Mouse (Mus musculus): ENCODE results near the gene Mfge8. TPM values are rescaled to one million over a fixed set of nuclear protein-coding genes. Genes with fewer than 3 reads are reported as not detected.

The Mfge8 gene
- polyA plus RNA-seq (2016; fragmentation: Nextera tagmentation; extraction: Ambion mirVana), result 54.4 and 59.7 TPM in 2 replicates

DNA sequence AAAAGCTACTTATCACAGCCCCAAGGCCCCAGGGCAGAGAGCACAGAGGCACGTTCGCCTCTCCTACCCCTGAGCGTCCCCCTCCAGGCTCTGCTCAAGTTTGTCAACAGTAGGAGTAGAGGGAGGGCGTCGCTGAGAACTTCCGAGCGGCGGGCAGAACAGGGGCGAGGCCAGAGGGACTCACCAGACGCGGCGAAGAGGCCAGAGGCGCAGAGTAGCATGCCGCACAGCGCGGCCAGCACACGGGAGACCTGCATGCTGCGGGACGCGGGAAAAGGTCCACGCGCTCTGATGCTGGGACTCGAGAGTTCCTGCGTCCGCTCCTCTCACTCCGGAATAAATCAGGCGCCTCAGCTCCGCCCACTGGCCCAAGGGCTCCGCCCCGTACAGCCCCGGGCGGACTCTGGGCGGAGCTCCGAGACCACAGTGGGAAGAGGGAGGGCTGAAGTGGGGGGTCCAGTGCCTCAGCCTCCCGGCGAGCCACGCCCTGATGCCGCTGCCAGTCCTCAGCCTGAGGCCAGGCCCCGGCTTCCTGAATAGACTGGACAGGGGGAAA lies at the start of gene Mfge8:
Gene Mfge8, minus strand, starts transcription at position 350 of the 556 bp plus-strand sequence.
- Histone ChIP-seq H3K27me3 (no peaks in the 10 kb centered on the region), H3K9ac (peak within 1 kb of the TSS; percentile 59), H3K9me3 (no peaks in the 10 kb centered on the region), H3K4me1 (peaks cover 30% of the 10 kb centered on the region), H3K36me3 (replicated peaks) (0 out of 2 replicates have a peak, but pooled peaks cover 3% of the 10 kb centered on the region), H3K4me3 (replicated peaks) (peak within 1 kb of the TSS; percentile 61), H3K27ac (no peak within 1 kb of the TSS), H3K4me2 (peak within 1 kb of the TSS; percentile 89)
- peak; percentile 95 for ATAC-seq (ENCODE audit: low FRiP score)
- under 1% methylated on average over 39 of the region's 39 CpGs for WGBS

DNA sequence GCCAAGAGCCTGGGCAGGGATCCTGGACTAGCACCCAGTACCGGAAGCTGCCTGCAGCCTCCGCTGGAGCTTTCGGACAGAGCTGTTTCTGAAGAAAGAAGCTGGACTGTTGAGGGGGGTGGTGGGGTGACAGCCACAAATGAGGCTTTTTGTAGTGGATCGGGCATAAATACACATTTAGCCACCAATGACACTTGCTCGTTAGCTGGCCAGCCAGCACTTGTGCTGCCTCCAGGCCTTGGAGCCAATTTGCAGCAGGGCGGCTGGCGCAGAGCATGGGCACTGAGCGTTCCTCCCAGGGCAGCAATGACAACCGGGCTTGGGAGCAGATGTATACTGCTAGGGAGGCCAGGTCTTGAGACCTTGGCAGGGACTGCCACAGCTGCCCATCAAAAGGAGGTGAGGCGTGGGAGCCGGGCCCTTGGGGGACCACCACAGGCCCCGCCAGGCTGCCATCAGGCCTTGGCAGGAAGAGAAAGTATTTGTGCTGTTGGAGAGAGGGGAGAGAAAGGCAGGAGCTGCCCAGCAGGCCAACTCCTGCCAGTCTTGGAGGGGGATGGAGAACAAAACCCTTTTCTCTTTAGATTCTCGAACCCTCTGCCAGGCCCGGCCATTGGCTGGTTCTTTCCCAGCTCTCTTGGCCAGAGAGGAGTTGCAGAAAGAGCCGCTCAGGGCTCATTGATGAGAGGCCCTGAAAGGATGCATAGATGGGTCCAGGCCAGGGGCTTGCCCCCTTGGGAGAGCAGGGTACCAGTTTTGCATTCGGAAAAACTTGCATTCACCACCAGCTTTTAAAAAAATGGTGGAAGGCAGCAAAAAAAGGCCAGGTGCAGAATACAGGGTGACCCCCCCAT lies 45.9 kb upstream of the Mfge8 start:
- Histone ChIP-seq H3K27ac (no peak overlapping the region), H3K9me3 (no peaks in the 10 kb centered on the region), H3K9ac (no peak overlapping the region), H3K4me2 (no peak overlapping the region), H3K36me3 (replicated peaks) (no peaks in the 10 kb centered on the region), H3K4me3 (replicated peaks) (no peak overlapping the region), H3K27me3 (no peaks in the 10 kb centered on the region), H3K4me1 (peaks cover 18% of the 10 kb centered on the region)
- ATAC-seq (ENCODE audit: low FRiP score), result peak; percentile 55; the same call in 1 of the 2 replicates
- WGBS, result 65% methylated on average over 16 of the region's 16 CpGs

DNA sequence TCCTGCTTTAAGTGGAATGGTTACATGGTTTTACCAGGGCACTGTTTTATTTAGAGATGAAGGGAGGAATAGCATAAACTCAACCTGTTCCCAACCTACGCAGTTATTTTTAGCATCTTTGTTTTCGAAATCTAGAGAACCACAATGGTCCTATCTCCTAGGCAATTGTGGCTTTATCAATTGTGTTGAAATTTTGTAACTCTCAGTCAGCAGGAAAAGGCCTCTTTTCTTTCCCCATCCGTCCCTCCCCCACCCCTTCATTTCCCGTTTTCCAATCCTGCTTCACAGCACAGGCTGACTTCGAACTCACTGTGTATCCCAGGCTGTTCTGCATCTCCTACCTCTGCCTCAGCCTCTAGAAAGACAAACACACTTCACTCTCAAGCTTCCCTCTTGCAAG lies 45.1 kb upstream of the Mfge8 start:
- H3K4me3 ChIP-seq (replicated peaks), result no peak overlapping the region
- WGBS, result 73% methylated on average over 5 of the region's 5 CpGs
- H3K9me3 ChIP-seq, result no peaks in the 10 kb centered on the region
- H3K27ac ChIP-seq, result no peak overlapping the region
- no peak overlapping the region for H3K9ac ChIP-seq
- no peak overlapping the region for H3K4me2 ChIP-seq
- no peak for ATAC-seq (ENCODE audit: low FRiP score)
- no peaks in the 10 kb centered on the region for H3K27me3 ChIP-seq
- no peaks in the 10 kb centered on the region for H3K36me3 ChIP-seq (replicated peaks)
- H3K4me1 ChIP-seq, result peaks cover 26% of the 10 kb centered on the region

DNA sequence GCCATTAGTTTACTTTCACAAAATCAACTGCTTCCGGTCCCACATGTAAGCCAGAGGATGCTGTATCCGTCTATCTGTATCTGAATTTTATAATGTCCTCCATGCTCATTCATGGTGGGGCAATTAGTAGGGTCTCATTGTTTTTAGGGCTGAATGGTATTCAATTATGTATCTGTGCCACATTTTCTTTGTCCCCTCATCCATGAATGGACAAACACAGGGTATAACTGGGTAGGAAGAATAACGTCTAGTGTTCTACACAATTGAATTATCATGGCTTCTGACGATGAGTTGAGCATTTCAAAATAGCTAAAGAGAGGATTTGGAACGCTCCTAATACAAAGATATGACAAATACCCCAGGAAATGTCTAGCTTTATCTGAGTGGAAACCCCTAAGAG lies 42.6 kb upstream of the Mfge8 start:
- peaks cover 26% of the 10 kb centered on the region for H3K4me1 ChIP-seq
- ATAC-seq (ENCODE audit: low FRiP score), result no peak
- H3K9ac ChIP-seq, result no peak overlapping the region
- H3K4me2 ChIP-seq, result no peak overlapping the region
- H3K9me3 ChIP-seq, result no peaks in the 10 kb centered on the region
- H3K4me3 ChIP-seq (replicated peaks), result no peak overlapping the region
- 54% methylated on average over 5 of the region's 5 CpGs for WGBS
- no peaks in the 10 kb centered on the region for H3K27me3 ChIP-seq
- no peaks in the 10 kb centered on the region for H3K36me3 ChIP-seq (replicated peaks)
- no peak overlapping the region for H3K27ac ChIP-seq

DNA sequence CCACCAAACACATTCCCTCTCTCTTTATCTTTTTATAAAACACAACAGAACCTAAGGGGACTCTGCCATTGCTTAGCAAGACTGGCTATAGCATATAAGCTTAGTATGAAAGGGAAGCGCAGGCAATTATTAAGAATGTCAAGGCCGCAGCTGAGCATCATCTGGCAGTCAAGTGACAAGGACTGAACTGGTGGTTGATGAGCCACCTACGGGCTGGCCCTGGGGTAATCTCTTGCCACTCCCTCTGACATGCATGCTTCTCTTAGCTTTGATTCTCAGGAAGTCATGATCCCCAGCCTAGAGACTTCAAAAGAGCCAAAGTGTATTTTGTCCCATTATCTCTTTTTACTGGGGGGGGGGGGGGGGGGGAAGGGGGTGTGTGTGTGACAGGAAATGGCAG lies 41.7 kb upstream of the Mfge8 start:
- no peaks in the 10 kb centered on the region for H3K27me3 ChIP-seq
- H3K4me2 ChIP-seq, result no peak overlapping the region
- WGBS, result 34% methylated on average over 3 of the region's 3 CpGs
- ATAC-seq (ENCODE audit: low FRiP score), result no peak
- H3K36me3 ChIP-seq (replicated peaks), result no peaks in the 10 kb centered on the region
- H3K4me3 ChIP-seq (replicated peaks), result no peak overlapping the region
- H3K9me3 ChIP-seq, result no peaks in the 10 kb centered on the region
- no peak overlapping the region for H3K9ac ChIP-seq
- H3K4me1 ChIP-seq, result peaks cover 26% of the 10 kb centered on the region
- H3K27ac ChIP-seq, result no peak overlapping the region

DNA sequence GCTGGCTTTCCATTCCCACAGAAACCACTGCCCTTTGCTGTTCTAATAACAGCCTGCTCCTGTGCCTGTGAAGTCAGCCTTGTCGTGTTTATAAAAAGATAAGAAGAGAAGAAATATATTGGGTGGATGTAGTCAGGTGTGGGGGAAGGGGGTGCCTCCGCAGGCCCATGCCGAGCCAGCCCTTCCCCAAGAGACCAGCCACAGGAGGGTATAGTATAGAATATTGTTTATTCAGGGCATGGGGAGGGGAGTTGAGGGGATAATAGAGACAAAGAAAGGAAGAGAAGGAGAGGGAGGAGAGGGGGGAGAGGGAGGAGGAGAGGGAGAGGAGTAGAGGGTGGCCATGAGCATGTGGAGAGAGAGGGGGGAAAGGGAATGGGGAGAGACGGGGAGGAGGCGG lies 40.4 kb upstream of the Mfge8 start:
- no peak overlapping the region for H3K4me3 ChIP-seq (replicated peaks)
- 29% methylated on average over 3 of the region's 5 CpGs for WGBS
- no peak overlapping the region for H3K9ac ChIP-seq
- H3K36me3 ChIP-seq (replicated peaks), result no peaks in the 10 kb centered on the region
- H3K9me3 ChIP-seq, result no peaks in the 10 kb centered on the region
- no peak overlapping the region for H3K4me2 ChIP-seq
- no peak overlapping the region for H3K27ac ChIP-seq
- ATAC-seq (ENCODE audit: low FRiP score), result no peak
- peaks cover 21% of the 10 kb centered on the region for H3K4me1 ChIP-seq
- no peaks in the 10 kb centered on the region for H3K27me3 ChIP-seq

DNA sequence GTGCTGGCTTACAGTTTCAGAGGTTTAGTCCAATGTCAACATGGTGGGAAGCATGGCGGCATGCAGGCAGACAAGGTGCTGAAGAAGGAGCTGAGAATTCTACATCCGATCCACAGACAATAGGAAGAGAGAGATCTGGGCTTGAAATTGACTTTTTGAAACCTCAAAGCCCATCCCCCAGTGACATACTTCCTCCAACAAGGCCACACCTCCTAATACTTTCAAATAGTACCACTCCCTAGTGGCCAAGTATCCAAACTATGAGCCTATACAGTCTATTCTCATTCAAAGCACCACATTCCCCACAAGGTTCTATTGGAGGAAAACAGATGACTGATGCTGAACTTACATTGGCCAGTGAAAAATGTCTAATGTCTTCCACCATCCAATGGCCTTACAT lies 38.7 kb upstream of the Mfge8 start:
- Histone ChIP-seq H3K4me3 (replicated peaks) (no peak overlapping the region), H3K27me3 (no peaks in the 10 kb centered on the region), H3K4me1 (peaks cover 21% of the 10 kb centered on the region), H3K9ac (no peak overlapping the region), H3K36me3 (replicated peaks) (no peaks in the 10 kb centered on the region), H3K4me2 (no peak overlapping the region), H3K27ac (no peak overlapping the region), H3K9me3 (no peaks in the 10 kb centered on the region)
- WGBS, result 89% methylated on average over 2 of the region's 2 CpGs
- no peak for ATAC-seq (ENCODE audit: low FRiP score)

DNA sequence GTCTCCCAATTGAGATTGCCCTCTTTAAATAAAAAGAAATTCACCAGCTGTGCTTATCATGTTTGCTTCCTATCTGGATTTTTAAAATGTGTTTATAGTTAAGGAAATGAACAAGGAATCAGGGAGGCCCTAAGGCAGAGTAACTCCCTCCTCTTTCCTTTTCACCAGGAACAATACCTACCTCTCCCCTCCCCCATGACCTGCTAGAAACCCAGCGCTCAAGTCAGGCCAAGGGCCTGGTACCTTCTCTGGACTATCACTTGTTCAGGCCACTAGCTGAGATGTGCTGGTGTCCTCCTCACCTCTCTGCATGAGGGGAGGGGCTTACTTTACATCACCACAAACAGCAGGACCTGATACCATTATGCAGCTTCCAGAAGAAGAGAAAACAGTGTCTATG lies 34.6 kb upstream of the Mfge8 start:
- 45% methylated on average over 1 of the region's 1 CpGs for WGBS
- Histone ChIP-seq H3K36me3 (replicated peaks) (no peaks in the 10 kb centered on the region), H3K4me3 (replicated peaks) (no peak overlapping the region), H3K9me3 (no peaks in the 10 kb centered on the region), H3K9ac (no peak overlapping the region), H3K27me3 (no peaks in the 10 kb centered on the region), H3K4me1 (no peaks in the 10 kb centered on the region), H3K27ac (no peak overlapping the region), H3K4me2 (no peak overlapping the region)
- no peak for ATAC-seq (ENCODE audit: low FRiP score)

DNA sequence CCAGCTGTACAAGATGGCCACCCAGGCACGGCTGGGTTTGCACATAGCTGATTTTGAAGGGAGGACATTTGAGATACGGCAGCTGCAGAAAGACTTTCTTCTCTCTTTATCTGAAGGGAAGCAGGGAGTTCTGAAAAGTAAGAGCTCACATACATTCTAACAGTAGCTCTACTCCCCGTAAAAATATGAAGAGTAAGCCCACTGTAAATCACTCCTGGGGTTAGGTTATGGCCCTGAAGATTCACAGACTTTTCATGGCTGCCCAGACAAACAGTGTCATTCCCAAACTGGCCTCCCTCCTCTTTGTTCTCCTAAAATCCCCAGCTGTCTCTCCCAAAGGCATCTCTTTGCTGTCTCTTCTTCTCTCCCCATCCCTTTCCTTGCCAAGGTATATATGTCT lies 24.9 kb upstream of the Mfge8 start:
- H3K27ac ChIP-seq, result no peak overlapping the region
- H3K27me3 ChIP-seq, result no peaks in the 10 kb centered on the region
- no peak overlapping the region for H3K4me2 ChIP-seq
- H3K9ac ChIP-seq, result no peak overlapping the region
- ATAC-seq (ENCODE audit: low FRiP score), result no peak
- H3K4me3 ChIP-seq (replicated peaks), result no peak overlapping the region
- no peaks in the 10 kb centered on the region for H3K36me3 ChIP-seq (replicated peaks)
- WGBS, result 76% methylated on average over 3 of the region's 3 CpGs
- H3K4me1 ChIP-seq, result no peaks in the 10 kb centered on the region
- H3K9me3 ChIP-seq, result no peaks in the 10 kb centered on the region

DNA sequence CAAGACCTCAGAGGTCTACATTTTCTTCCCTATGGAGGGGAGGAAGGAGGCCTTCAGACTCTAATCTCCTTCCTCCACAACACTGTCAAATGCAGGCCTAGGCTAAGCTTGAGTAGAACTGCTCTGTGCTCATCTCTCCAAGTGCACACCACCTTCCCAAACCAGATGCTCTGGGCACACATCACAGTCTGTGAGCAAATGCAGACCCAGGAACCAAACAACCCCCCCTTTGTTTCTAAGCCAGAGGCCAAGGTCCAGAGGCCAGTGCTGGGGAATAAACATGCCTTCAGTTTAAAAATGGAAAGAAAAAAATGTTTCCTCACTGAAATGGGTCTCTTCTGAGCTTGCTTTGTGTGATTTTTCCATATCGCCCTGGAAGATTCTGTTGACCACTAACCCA lies 22.9 kb upstream of the Mfge8 start:
- Histone ChIP-seq H3K4me2 (no peak overlapping the region), H3K27ac (no peak overlapping the region), H3K4me1 (no peaks in the 10 kb centered on the region; the same call in 1 of the 2 replicates), H3K4me3 (replicated peaks) (no peak overlapping the region), H3K9me3 (no peaks in the 10 kb centered on the region), H3K9ac (no peak overlapping the region), H3K36me3 (replicated peaks) (no peaks in the 10 kb centered on the region), H3K27me3 (no peaks in the 10 kb centered on the region)
- no peak for ATAC-seq (ENCODE audit: low FRiP score)
- WGBS, result 91% methylated on average over 1 of the region's 1 CpGs

DNA sequence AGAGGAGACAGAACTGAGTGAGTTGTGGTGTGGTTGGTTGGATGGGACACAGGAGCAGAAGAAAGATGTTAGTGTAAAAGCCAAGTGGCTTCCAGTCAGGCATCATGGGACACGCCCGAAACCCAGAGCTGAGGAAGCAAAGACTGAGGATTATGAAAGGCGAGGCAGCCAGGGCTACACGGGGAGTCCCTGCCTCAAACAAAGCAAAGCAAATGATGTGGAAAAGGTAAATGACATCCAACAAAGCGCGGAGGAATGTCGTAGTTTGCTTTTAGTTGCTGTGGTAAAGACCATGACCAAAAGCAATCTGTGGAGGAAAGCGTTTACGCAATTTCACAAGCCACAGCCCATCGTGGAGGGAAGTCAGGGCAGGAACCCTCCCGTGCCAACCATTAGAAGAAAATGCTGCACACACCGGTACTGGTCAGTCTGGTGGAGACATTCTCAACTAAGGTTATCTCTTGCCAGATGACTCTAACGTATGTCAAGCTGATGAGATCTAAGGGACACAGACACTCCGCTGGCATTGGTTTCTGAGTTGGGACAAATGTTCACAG lies 18.2 kb upstream of the Mfge8 start:
- Histone ChIP-seq H3K4me3 (replicated peaks) (no peak overlapping the region), H3K27me3 (no peaks in the 10 kb centered on the region), H3K9ac (no peak overlapping the region), H3K4me1 (no peaks in the 10 kb centered on the region; the same call in 1 of the 2 replicates), H3K4me2 (no peak overlapping the region), H3K27ac (no peak overlapping the region), H3K9me3 (no peaks in the 10 kb centered on the region), H3K36me3 (replicated peaks) (no peaks in the 10 kb centered on the region)
- no peak for ATAC-seq (ENCODE audit: low FRiP score)
- WGBS, result 64% methylated on average over 14 of the region's 14 CpGs

DNA sequence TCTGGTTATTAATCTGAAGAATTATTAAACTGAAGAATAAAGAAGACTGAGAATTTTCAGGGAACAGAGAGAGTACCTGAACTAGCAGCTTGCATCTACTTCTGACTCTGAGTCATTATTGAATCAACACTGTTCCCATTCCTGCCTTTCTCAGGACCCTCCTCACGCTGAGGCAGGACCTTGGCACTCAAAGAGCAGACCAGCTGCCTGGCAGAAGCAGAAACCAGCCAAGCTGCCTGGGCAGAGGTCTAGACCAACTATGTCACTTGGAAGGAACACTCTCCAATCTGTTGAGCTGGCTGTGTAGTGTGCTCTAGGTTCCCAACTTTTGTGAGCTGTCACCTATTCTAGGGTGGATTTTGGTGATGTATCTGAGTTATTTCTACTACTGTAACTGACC lies 10.5 kb upstream of the Mfge8 start:
- Histone ChIP-seq H3K4me2 (no peak overlapping the region), H3K36me3 (replicated peaks) (no peaks in the 10 kb centered on the region), H3K27me3 (no peaks in the 10 kb centered on the region), H3K27ac (no peak overlapping the region), H3K4me1 (no peaks in the 10 kb centered on the region), H3K9ac (no peak overlapping the region), H3K9me3 (no peaks in the 10 kb centered on the region), H3K4me3 (replicated peaks) (no peak overlapping the region)
- 86% methylated on average over 1 of the region's 1 CpGs for WGBS
- ATAC-seq (ENCODE audit: low FRiP score), result no peak
